Mouse (Mus musculus): Measurements from ENCODE around the gene Smc3. TPM values are rescaled to one million over a fixed set of nuclear protein-coding genes. Genes with fewer than 3 reads are reported as not detected.

The Smc3 gene
- polyA plus RNA-seq, 1 experiment from 2014 or later: 90.1 TPM

GRCm38 (mm10) chr19:53668821-53669220, 68.6 kb downstream of the Smc3 start:
- DNase-seq (ENCODE audit: low spot score) (no peak), ATAC-seq (ENCODE audit: insufficient read depth, low FRiP score, low TSS enrichment) (no peak)
- Histone ChIP-seq H3K27me3 (ENCODE audit: control insufficient read depth, insufficient read depth, low read length) (peaks cover 2% of the 10 kb centered on the region; the same call in 1 of the 2 replicates), H3K36me3 (ENCODE audit: control insufficient read depth, insufficient read depth, low read length) (no peaks in the 10 kb centered on the region), H3K4me3 (ENCODE audit: low read depth, low read length) (no peak overlapping the region), H3K4me1 (ENCODE audit: control insufficient read depth, insufficient read depth, low read length) (no peaks in the 10 kb centered on the region), H3K9me3 (ENCODE audit: control insufficient read depth, low read length) (no peaks in the 10 kb centered on the region), H3K9ac (ENCODE audit: low read length) (no peak overlapping the region), H3K27ac (ENCODE audit: low read depth, low read length) (no peak overlapping the region), H3K4me2 (ENCODE audit: low read depth) (no peak overlapping the region)
- WGBS: 86% methylated on average over 7 of the region's 7 CpGs

DNA sequence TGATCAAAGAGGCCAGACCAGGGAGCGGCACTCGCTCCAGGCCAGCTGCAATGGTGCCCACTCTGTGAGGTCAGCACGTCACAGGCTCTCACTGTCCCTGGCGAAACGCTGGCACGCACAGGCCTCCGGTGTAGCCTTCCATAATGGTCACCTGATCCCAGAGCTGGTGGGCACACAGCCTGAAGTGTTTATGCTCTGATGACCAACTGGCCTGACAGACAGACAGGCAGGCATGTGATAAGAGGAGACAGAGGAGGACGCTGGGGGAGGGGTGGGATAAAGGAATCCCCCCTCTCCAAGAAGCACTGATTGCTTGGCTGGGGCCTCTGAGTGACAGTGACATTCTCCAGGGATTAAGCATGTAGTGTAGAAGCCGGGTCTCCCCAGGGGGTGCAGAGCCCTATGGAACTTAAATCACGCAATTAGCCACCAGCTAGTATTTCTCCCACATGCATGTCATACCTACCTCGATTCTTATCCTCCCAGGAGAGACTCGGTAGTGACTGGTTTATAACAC, 70.5 kb downstream of the Smc3 start:
- Histone ChIP-seq H3K27ac (ENCODE audit: low read depth, low read length) (no peak overlapping the region), H3K9me3 (ENCODE audit: control insufficient read depth, low read length) (no peaks in the 10 kb centered on the region), H3K4me3 (ENCODE audit: low read depth, low read length) (no peak overlapping the region), H3K4me2 (ENCODE audit: low read depth) (no peak overlapping the region), H3K9ac (ENCODE audit: low read length) (no peak overlapping the region), H3K4me1 (ENCODE audit: control insufficient read depth, insufficient read depth, low read length) (no peaks in the 10 kb centered on the region), H3K27me3 (ENCODE audit: control insufficient read depth, insufficient read depth, low read length) (peaks cover 17% of the 10 kb centered on the region), H3K36me3 (ENCODE audit: control insufficient read depth, insufficient read depth, low read length) (no peaks in the 10 kb centered on the region)
- no peak for DNase-seq (ENCODE audit: low spot score)
- 54% methylated on average over 12 of the region's 12 CpGs for WGBS
- ATAC-seq (ENCODE audit: insufficient read depth, low FRiP score, low TSS enrichment): no peak

- ATAC-seq (ENCODE audit: insufficient read depth, low FRiP score, low TSS enrichment) (no peak), DNase-seq (ENCODE audit: low spot score) (no peak)
- H3K9ac ChIP-seq (ENCODE audit: low read length): no peak overlapping the region
- H3K9me3 ChIP-seq (ENCODE audit: control insufficient read depth, low read length): no peaks in the 10 kb centered on the region
- 0 out of 2 replicates have a peak, but pooled peaks cover 2% of the 10 kb centered on the region for H3K4me1 ChIP-seq (ENCODE audit: control insufficient read depth, insufficient read depth, low read length)
- no peak overlapping the region for H3K27ac ChIP-seq (ENCODE audit: low read depth, low read length)
- WGBS: 46% methylated on average over 3 of the region's 3 CpGs
- H3K4me3 ChIP-seq (ENCODE audit: low read depth, low read length): no peak overlapping the region
- H3K36me3 ChIP-seq (ENCODE audit: control insufficient read depth, insufficient read depth, low read length): no peaks in the 10 kb centered on the region
- no peak overlapping the region for H3K4me2 ChIP-seq (ENCODE audit: low read depth)
- peaks cover 24% of the 10 kb centered on the region for H3K27me3 ChIP-seq (ENCODE audit: control insufficient read depth, insufficient read depth, low read length)
These were observed 71.2 kb downstream of the Smc3 start for GRCm38 (mm10) chr19:53671432-53671831.

DNA sequence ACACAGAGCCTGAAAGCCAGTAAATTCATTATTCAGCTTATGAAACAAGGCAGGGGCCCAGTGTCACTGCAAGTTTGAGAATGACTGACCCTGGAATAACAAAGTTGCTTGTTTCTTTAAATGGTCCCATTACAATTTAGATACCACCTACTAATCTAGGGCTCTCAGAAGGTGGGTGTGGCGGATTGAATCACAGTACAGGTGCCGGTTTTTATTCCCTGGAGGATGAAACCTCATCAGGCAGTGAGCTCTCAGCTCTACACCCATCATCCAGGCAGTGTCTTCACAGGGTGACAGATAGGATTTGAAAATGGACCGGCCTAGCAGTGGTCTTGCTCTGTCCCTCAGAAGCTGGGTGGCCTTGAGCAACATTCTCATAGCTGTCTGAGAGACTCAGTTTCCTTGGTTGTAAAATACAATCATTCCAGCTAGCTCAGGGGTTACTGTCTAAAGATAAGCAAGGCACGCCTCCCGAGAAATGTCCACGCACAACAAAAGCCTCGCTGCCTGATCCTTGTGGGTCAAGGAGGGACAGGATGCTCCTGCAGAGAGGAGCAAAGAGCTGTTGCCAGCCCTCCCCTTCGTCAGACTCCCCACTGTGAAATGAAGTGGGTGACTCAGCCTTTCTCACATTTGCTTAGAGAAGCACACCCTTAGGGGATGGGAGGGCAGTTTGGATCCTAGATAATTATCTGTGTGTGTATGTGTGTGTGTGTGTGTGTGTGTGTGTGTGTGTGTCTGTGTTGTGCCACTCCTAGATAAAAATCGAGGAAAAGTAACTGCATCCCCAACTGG, 74.1 kb downstream of the Smc3 start:
- H3K4me2 ChIP-seq (ENCODE audit: low read depth): no peak overlapping the region
- ATAC-seq (ENCODE audit: insufficient read depth, low FRiP score, low TSS enrichment) (no peak), DNase-seq (ENCODE audit: low spot score) (no peak)
- 34% methylated on average over 9 of the region's 9 CpGs for WGBS
- no peaks in the 10 kb centered on the region for H3K36me3 ChIP-seq (ENCODE audit: control insufficient read depth, insufficient read depth, low read length)
- H3K9me3 ChIP-seq (ENCODE audit: control insufficient read depth, low read length): no peaks in the 10 kb centered on the region
- no peak overlapping the region for H3K9ac ChIP-seq (ENCODE audit: low read length)
- no peak overlapping the region for H3K4me3 ChIP-seq (ENCODE audit: low read depth, low read length)
- peaks cover 6% of the 10 kb centered on the region; the same call in 1 of the 2 replicates for H3K4me1 ChIP-seq (ENCODE audit: control insufficient read depth, insufficient read depth, low read length)
- peaks cover 32% of the 10 kb centered on the region for H3K27me3 ChIP-seq (ENCODE audit: control insufficient read depth, insufficient read depth, low read length)
- no peak overlapping the region for H3K27ac ChIP-seq (ENCODE audit: low read depth, low read length)

- H3K27me3 ChIP-seq (ENCODE audit: control insufficient read depth, insufficient read depth, low read length): peaks cover 32% of the 10 kb centered on the region
- H3K36me3 ChIP-seq (ENCODE audit: control insufficient read depth, insufficient read depth, low read length): no peaks in the 10 kb centered on the region
- ATAC-seq (ENCODE audit: insufficient read depth, low FRiP score, low TSS enrichment) (no peak), DNase-seq (ENCODE audit: low spot score) (peak; percentile 44)
- 0% methylated on average over 26 of the region's 26 CpGs for WGBS
- H3K4me2 ChIP-seq (ENCODE audit: low read depth): peak overlapping the region; percentile 100
- H3K9ac ChIP-seq (ENCODE audit: low read length): no peak overlapping the region
- H3K27ac ChIP-seq (ENCODE audit: low read depth, low read length): no peak overlapping the region
- no peaks in the 10 kb centered on the region for H3K9me3 ChIP-seq (ENCODE audit: control insufficient read depth, low read length)
- peaks cover 6% of the 10 kb centered on the region; the same call in 1 of the 2 replicates for H3K4me1 ChIP-seq (ENCODE audit: control insufficient read depth, insufficient read depth, low read length)
- peak overlapping the region; percentile 59 for H3K4me3 ChIP-seq (ENCODE audit: low read depth, low read length)
These were observed 76.0 kb downstream of the Smc3 start for GRCm38 (mm10) chr19:53676228-53676627.

DNA sequence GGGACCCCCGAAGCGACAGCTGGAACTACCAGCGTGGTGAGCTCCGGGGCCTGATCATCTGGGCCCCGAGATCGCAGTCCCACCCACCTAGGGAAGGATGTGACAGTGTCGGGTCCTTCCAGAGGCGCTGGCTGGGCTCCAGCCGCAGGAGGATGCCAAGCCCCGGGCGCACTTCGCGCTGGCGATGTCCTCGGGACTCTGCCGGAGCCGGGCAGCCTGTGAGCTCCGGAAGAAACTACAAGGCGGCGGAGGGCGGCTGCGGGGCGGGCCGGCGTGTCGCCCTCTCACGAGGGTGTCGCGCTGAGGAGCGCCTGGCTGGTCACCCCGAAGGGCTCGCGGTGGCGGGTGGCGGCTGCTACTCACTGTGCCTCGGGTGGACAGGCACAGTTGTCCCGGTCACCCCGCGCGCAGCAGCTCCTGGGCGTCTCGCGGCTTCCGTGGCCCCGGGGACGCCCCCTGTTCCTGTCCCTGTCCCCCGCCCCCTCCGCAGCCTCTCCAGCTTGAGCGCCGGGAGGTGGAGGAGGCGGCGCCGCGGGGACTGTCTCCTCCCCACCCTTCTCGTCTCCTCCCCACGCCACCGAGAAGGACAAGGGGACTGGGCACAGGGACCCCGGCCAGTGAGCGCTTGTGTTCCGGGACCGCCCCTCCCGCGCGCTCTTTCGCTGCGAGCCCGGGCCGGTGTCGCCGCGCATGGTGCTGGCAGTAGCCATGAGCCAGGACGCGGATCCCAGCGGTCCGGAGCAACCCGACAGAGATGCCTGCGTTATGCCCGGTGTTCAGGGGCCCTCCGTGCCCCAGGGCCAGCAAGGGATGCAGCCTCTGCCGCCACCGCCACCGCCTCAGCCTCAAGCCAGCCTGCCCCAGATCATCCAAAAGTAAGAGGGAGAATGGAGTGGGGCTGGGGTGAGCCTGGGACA, 76.8 kb downstream of the Smc3 start, which contains the start of gene Rbm20:
Rbm20 (plus strand) TSS at position 589 of the 917 bp plus-strand sequence.
- under 1% methylated on average over 68 of the region's 82 CpGs for WGBS
- peaks cover 6% of the 10 kb centered on the region; the same call in 1 of the 2 replicates for H3K4me1 ChIP-seq (ENCODE audit: control insufficient read depth, insufficient read depth, low read length)
- DNase-seq (ENCODE audit: low spot score) (peak; percentile 66), ATAC-seq (ENCODE audit: insufficient read depth, low FRiP score, low TSS enrichment) (peak; percentile 69)
- H3K9me3 ChIP-seq (ENCODE audit: control insufficient read depth, low read length): no peaks in the 10 kb centered on the region
- peaks cover 32% of the 10 kb centered on the region for H3K27me3 ChIP-seq (ENCODE audit: control insufficient read depth, insufficient read depth, low read length)
- H3K4me3 ChIP-seq (ENCODE audit: low read depth, low read length): peak within 1 kb of the TSS; percentile 59
- H3K4me2 ChIP-seq (ENCODE audit: low read depth): peak within 1 kb of the TSS; percentile 100
- no peak within 1 kb of the TSS for H3K27ac ChIP-seq (ENCODE audit: low read depth, low read length)
- H3K9ac ChIP-seq (ENCODE audit: low read length): peak within 1 kb of the TSS; percentile 30
- H3K36me3 ChIP-seq (ENCODE audit: control insufficient read depth, insufficient read depth, low read length): no peaks in the 10 kb centered on the region

- H3K27me3 ChIP-seq (ENCODE audit: control insufficient read depth, insufficient read depth, low read length): peaks cover 26% of the 10 kb centered on the region
These were observed 79.0 kb downstream of the Smc3 start for GRCm38 (mm10) chr19:53679194-53679593.

GRCm38 (mm10) chr19:53679981-53680380, 79.8 kb downstream of the Smc3 start:
- Histone ChIP-seq H3K4me1 (ENCODE audit: control insufficient read depth, insufficient read depth, low read length) (peaks cover 6% of the 10 kb centered on the region; the same call in 1 of the 2 replicates), H3K36me3 (ENCODE audit: control insufficient read depth, insufficient read depth, low read length) (no peaks in the 10 kb centered on the region), H3K9ac (ENCODE audit: low read length) (no peak overlapping the region), H3K27me3 (ENCODE audit: control insufficient read depth, insufficient read depth, low read length) (peaks cover 22% of the 10 kb centered on the region), H3K4me3 (ENCODE audit: low read depth, low read length) (no peak overlapping the region), H3K27ac (ENCODE audit: low read depth, low read length) (no peak overlapping the region), H3K9me3 (ENCODE audit: control insufficient read depth, low read length) (no peaks in the 10 kb centered on the region), H3K4me2 (ENCODE audit: low read depth) (no peak overlapping the region)
- DNase-seq (ENCODE audit: low spot score) (no peak), ATAC-seq (ENCODE audit: insufficient read depth, low FRiP score, low TSS enrichment) (no peak)
- WGBS: 86% methylated on average over 7 of the region's 7 CpGs

More at GRCm38 (mm10) chr19:53679194-53679593, 79.0 kb downstream of the Smc3 start:
- H3K4me2 ChIP-seq (ENCODE audit: low read depth): no peak overlapping the region
- no peaks in the 10 kb centered on the region for H3K9me3 ChIP-seq (ENCODE audit: control insufficient read depth, low read length)
- no peak overlapping the region for H3K27ac ChIP-seq (ENCODE audit: low read depth, low read length)
- H3K4me1 ChIP-seq (ENCODE audit: control insufficient read depth, insufficient read depth, low read length): peaks cover 6% of the 10 kb centered on the region; the same call in 1 of the 2 replicates
- H3K36me3 ChIP-seq (ENCODE audit: control insufficient read depth, insufficient read depth, low read length): no peaks in the 10 kb centered on the region
- no peak for ATAC-seq (ENCODE audit: insufficient read depth, low FRiP score, low TSS enrichment)
- DNase-seq (ENCODE audit: low spot score): no peak
- 96% methylated on average over 9 of the region's 9 CpGs for WGBS
- no peak overlapping the region for H3K4me3 ChIP-seq (ENCODE audit: low read depth, low read length)
- H3K9ac ChIP-seq (ENCODE audit: low read length): no peak overlapping the region

Measured in neural tube, embryonic 11.5 days (tissue).